Mouse (Mus musculus) CH12.LX (cell line): ENCODE results near the gene Tnik. TPM values are rescaled to one million over a fixed set of nuclear protein-coding genes. Genes with fewer than 3 reads are reported as not detected.

ENCODE experiments used
- DNase-seq: peaks from one replicate; pipeline ENCODE4 v3.0.0-alpha.2; 2013; ENCODE audit errors: extremely low read depth
- H3K27ac ChIP-seq: 2 replicates; pipeline ENCODE4 v1.5.1; 2012; ENCODE audit warnings: low read depth, mild to moderate bottlenecking, control low read depth, moderate library complexity; ENCODE audit not compliant: insufficient read depth
- H3K27me3 ChIP-seq: replicated peaks from 2 replicates; pipeline ENCODE3; 2012; ENCODE audit warnings: inconsistent platforms
- H3K36me3 ChIP-seq, 2 experiments: replicated peaks in 1 of 2; 2 replicates each; pipeline versions ENCODE3 to v1.6.1; 2012; ENCODE audit warnings: inconsistent platforms in 1 of 2, low read length in 1 of 2, mild to moderate bottlenecking in 1 of 2, mixed read lengths in 1 of 2, moderate library complexity in 1 of 2; ENCODE audit not compliant: control insufficient read depth in 1 of 2, insufficient read depth in 1 of 2
- H3K4me1 ChIP-seq, 2 experiments: 2 replicates each; pipeline ENCODE4 v1.6.1; 2012; ENCODE audit warnings: inconsistent platforms in 1 of 2, moderate library complexity in 1 of 2; ENCODE audit not compliant: insufficient read depth in 2 of 2, control insufficient read depth in 1 of 2
- H3K4me2 ChIP-seq: 2 replicates; pipeline ENCODE4 v1.6.1; 2012; ENCODE audit warnings: low read depth, mild to moderate bottlenecking, control low read depth; ENCODE audit not compliant: poor library complexity, insufficient read depth, severe bottlenecking
- H3K4me3 ChIP-seq, 3 experiments: fragments of 150-350 bp in 1 of 3; sonication (generic) in 1 of 3; replicated peaks in 1 of 3; 2 replicates each; pipeline versions ENCODE3 to v1.5.1; 2011 to 2012; ENCODE audit warnings: low read depth in 2 of 3, low read length in 2 of 3, mild to moderate bottlenecking in 2 of 3, moderate library complexity in 2 of 3, control low read depth in 1 of 3, improper control_type of control experiment in 1 of 3, inconsistent platforms in 1 of 3, mixed read lengths in 1 of 3; ENCODE audit not compliant: poor library complexity in 1 of 3
- H3K79me2 ChIP-seq: replicated peaks from 2 replicates; pipeline ENCODE4 v1.6.1; 2012; ENCODE audit warnings: mild to moderate bottlenecking, moderate library complexity; ENCODE audit not compliant: control insufficient read depth, poor library complexity, insufficient read depth, severe bottlenecking; ENCODE audit errors: extremely low read depth
- H3K9ac ChIP-seq: 2 replicates; pipeline ENCODE4 v1.6.1; 2012; ENCODE audit warnings: low read depth, mild to moderate bottlenecking, control low read depth, moderate library complexity; ENCODE audit not compliant: insufficient read depth
- H3K9me3 ChIP-seq: replicated peaks from 2 replicates; pipeline ENCODE3; 2012; ENCODE audit warnings: low read length, inconsistent platforms, mixed read lengths
- CTCF ChIP-seq, 2 experiments: IDR thresholded peaks in 1 of 2; conservative IDR thresholded peaks in 1 of 2; 2 replicates each; pipeline ENCODE4 v1.5.1; 2011 to 2012; ENCODE audit warnings: low read depth in 2 of 2, low read length in 2 of 2, improper control_type of control experiment in 1 of 2, inconsistent platforms in 1 of 2, mild to moderate bottlenecking in 1 of 2, moderate library complexity in 1 of 2
- ELF1 ChIP-seq: IDR thresholded peaks from 2 replicates; pipeline ENCODE4 v1.6.1; 2014; ENCODE audit warnings: low read depth, mild to moderate bottlenecking, inconsistent platforms, low read length, improper control_type of control experiment
- GABPA ChIP-seq: IDR thresholded peaks from 2 replicates; pipeline ENCODE4 v1.6.1; 2012; ENCODE audit warnings: low read depth, low read length, improper control_type of control experiment, inconsistent platforms; ENCODE audit not compliant: insufficient replicate concordance
- HCFC1 ChIP-seq: IDR thresholded peaks from 2 replicates; pipeline ENCODE4 v1.6.1; 2012; ENCODE audit warnings: low read depth, mild to moderate bottlenecking, inconsistent platforms, low read length, improper control_type of control experiment
- IRF4 ChIP-seq: IDR thresholded peaks from 2 replicates; pipeline ENCODE4 v1.6.1; 2014; ENCODE audit warnings: low read depth, mild to moderate bottlenecking, inconsistent platforms, low read length, improper control_type of control experiment
- JUN ChIP-seq: IDR thresholded peaks from 2 replicates; pipeline ENCODE4 v1.6.1; 2011; ENCODE audit warnings: low read depth, mild to moderate bottlenecking, low read length, improper control_type of control experiment, moderate library complexity; ENCODE audit not compliant: insufficient read depth
- JUND ChIP-seq: conservative IDR thresholded peaks from 2 replicates; pipeline ENCODE4 v1.6.1; 2011; ENCODE audit warnings: low read depth, low read length, improper control_type of control experiment
- MAFK ChIP-seq: IDR thresholded peaks from 2 replicates; pipeline ENCODE4 v1.6.1; 2011; ENCODE audit warnings: low read length, improper control_type of control experiment; ENCODE audit not compliant: insufficient replicate concordance
- MAX ChIP-seq: IDR thresholded peaks from 2 replicates; pipeline ENCODE4 v1.6.1; 2011; ENCODE audit warnings: low read length, improper control_type of control experiment
- NELFE ChIP-seq: IDR thresholded peaks from 2 replicates; pipeline ENCODE4 v1.6.1; 2011; ENCODE audit warnings: low read depth, low read length, improper control_type of control experiment
- NRF1 ChIP-seq: IDR thresholded peaks from 2 replicates; pipeline ENCODE4 v1.6.1; 2014; ENCODE audit warnings: low read depth, mild to moderate bottlenecking, inconsistent platforms, low read length, improper control_type of control experiment, moderate library complexity
- POLR2A ChIP-seq: IDR thresholded peaks from 2 replicates; pipeline ENCODE4 v1.6.1; 2011; ENCODE audit warnings: low read depth, mild to moderate bottlenecking, improper control_type of control experiment, low read length
- POLR2AphosphoS2 ChIP-seq: IDR thresholded peaks from 2 replicates; pipeline ENCODE4 v1.6.1; 2011; ENCODE audit warnings: low read depth, low read length, improper control_type of control experiment
- RAD21 ChIP-seq: IDR thresholded peaks from 2 replicates; pipeline ENCODE4 v1.6.1; 2011; ENCODE audit warnings: low read depth, mild to moderate bottlenecking, low read length, improper control_type of control experiment, moderate library complexity
- RCOR1 ChIP-seq: conservative IDR thresholded peaks from 2 replicates; pipeline ENCODE4 v1.6.1; 2012; ENCODE audit warnings: low read depth, mild to moderate bottlenecking, inconsistent platforms, low read length, improper control_type of control experiment
- SIN3A ChIP-seq: IDR thresholded peaks from 2 replicates; pipeline ENCODE4 v1.6.1; 2012; ENCODE audit warnings: low read length, improper control_type of control experiment, inconsistent platforms
- SMC3 ChIP-seq: IDR thresholded peaks from 2 replicates; pipeline ENCODE4 v1.6.1; 2011; ENCODE audit warnings: low read depth, low read length, improper control_type of control experiment
- TBP ChIP-seq: conservative IDR thresholded peaks from 2 replicates; pipeline ENCODE4 v1.6.1; 2011; ENCODE audit warnings: low read depth, low read length, improper control_type of control experiment
- TCF12 ChIP-seq: IDR thresholded peaks from 2 replicates; pipeline ENCODE4 v1.6.1; 2014; ENCODE audit warnings: low read depth, mild to moderate bottlenecking, inconsistent platforms, low read length, improper control_type of control experiment
- UBTF ChIP-seq: IDR thresholded peaks from 2 replicates; pipeline ENCODE4 v1.6.1; 2012; ENCODE audit warnings: low read depth, mild to moderate bottlenecking, inconsistent platforms, low read length, improper control_type of control experiment, moderate library complexity
- ZC3H11A ChIP-seq: IDR thresholded peaks from 2 replicates; pipeline ENCODE4 v1.6.1; 2012; ENCODE audit warnings: low read depth, mild to moderate bottlenecking, inconsistent platforms, low read length, improper control_type of control experiment
- ZMIZ1 ChIP-seq: IDR thresholded peaks from 2 replicates; pipeline ENCODE4 v1.6.1; 2012; ENCODE audit warnings: low read depth, mild to moderate bottlenecking, inconsistent platforms, low read length, improper control_type of control experiment
- ZNF384 ChIP-seq: IDR thresholded peaks from 2 replicates; pipeline ENCODE4 v1.6.1; 2012; ENCODE audit warnings: low read depth, low read length, improper control_type of control experiment, inconsistent platforms
- dilution Hi-C: fragments of 300-500 bp; cut with MboI; formaldehyde crosslinking; loops from 2 replicates; pipeline ENCODE4 v1.14.3; 2020; ENCODE audit warnings: low sequenced_read_pairs; ENCODE audit not compliant: extremely low pct_unique_long_range_greater_than_20kb, extremely low pct_ligation_motif_present
- in situ Hi-C: fragments of 300-500 bp; cut with MboI; formaldehyde crosslinking; loops from 3 replicates; pipeline ENCODE4 v1.14.3; 2019; ENCODE audit warnings: low sequenced_read_pairs, low pct_ligation_motif_present, low pct_unique_long_range_greater_than_20kb, mixed read lengths
- polyA plus RNA-seq: library from polyadenylated mRNA; unstranded; fragments of >175 nt; gene quantifications from 2 replicates; pipeline ENCODE4 v1.2.1, GENCODE M21; 2012; ENCODE audit warnings: low read depth; ENCODE audit not compliant: insufficient read length
- total RNA-seq, 2 experiments: library from RNA; depleted of rRNA; stranded (reverse); fragments of 300-350 nt in 1 of 2; fragments of >200 nt in 1 of 2; gene quantifications; 2 replicates each; pipeline ENCODE4 v1.2.3; 2012 to 2014

The Tnik gene
- total and polyA plus RNA-seq, 3 experiments, result 0.08 TPM; not detected in 2

GRCm38 (mm10) chr3:28523004-28523482 is 260.0 kb downstream of the Tnik start:
- no peak for DNase-seq
- H3K36me3 ChIP-seq, result no peaks in the 10 kb centered on the region
- no peaks in the 10 kb centered on the region for H3K79me2 ChIP-seq
- TF ChIP-seq SIN3A (no peak), SMC3 (no peak), GABPA (no peak), HCFC1 (no peak), RCOR1 (no peak), POLR2A (no peak)
- H3K4me1 ChIP-seq, result no peaks in the 10 kb centered on the region
- H3K27ac ChIP-seq, result no peak overlapping the region
- in situ Hi-C loops (no loop called here), dilution Hi-C loops (no loop called here)
- H3K4me3 ChIP-seq, result no peak overlapping the region
- H3K9me3 ChIP-seq, result peaks cover 43% of the 10 kb centered on the region
- H3K9ac ChIP-seq, result no peak overlapping the region
- no peak overlapping the region for H3K4me2 ChIP-seq
- no peaks in the 10 kb centered on the region for H3K27me3 ChIP-seq

GRCm38 (mm10) chr3:28523541-28524165 is 260.6 kb downstream of the Tnik start:
- Histone ChIP-seq H3K27ac (no peak overlapping the region), H3K9ac (no peak overlapping the region), H3K4me3 (no peak overlapping the region), H3K79me2 (no peaks in the 10 kb centered on the region), H3K27me3 (no peaks in the 10 kb centered on the region), H3K9me3 (peaks cover 47% of the 10 kb centered on the region), H3K4me1 (no peaks in the 10 kb centered on the region), H3K36me3 (no peaks in the 10 kb centered on the region), H3K4me2 (no peak overlapping the region)
- DNase-seq, result no peak
- TF ChIP-seq NELFE (no peak), IRF4 (no peak), UBTF (no peak), POLR2A (no peak)
- in situ Hi-C loops, result no loop called here
- dilution Hi-C loops, result no loop called here

GRCm38 (mm10) chr3:28524562-28524961 is 261.5 kb downstream of the Tnik start:
- in situ Hi-C loops (no loop called here), dilution Hi-C loops (no loop called here)
- Histone ChIP-seq H3K9me3 (peaks cover 49% of the 10 kb centered on the region), H3K79me2 (no peaks in the 10 kb centered on the region), H3K4me2 (no peak overlapping the region), H3K4me3 (no peak overlapping the region), H3K4me1 (no peaks in the 10 kb centered on the region), H3K36me3 (no peaks in the 10 kb centered on the region), H3K27me3 (no peaks in the 10 kb centered on the region), H3K27ac (no peak overlapping the region), H3K9ac (no peak overlapping the region)
- DNase-seq, result no peak
- no peak for TF ChIP-seq TCF12
- TF ChIP-seq JUN, result no peak
- no peak for TF ChIP-seq ZNF384
- no peak for TF ChIP-seq UBTF
- TF ChIP-seq ZMIZ1, result no peak
- TF ChIP-seq ZC3H11A, result no peak
- TF ChIP-seq SIN3A, result no peak
- no peak for TF ChIP-seq MAX
- no peak for TF ChIP-seq GABPA
- TF ChIP-seq TBP, result no peak
- no peak for TF ChIP-seq HCFC1
- no peak for TF ChIP-seq MAFK
- no peak for TF ChIP-seq SMC3
- TF ChIP-seq ELF1, result no peak
- no peak for TF ChIP-seq RAD21
- no peak for TF ChIP-seq CTCF (conservative IDR thresholded peaks at IDR 0.05 in 1 of 2, IDR thresholded peaks at IDR 0.05 in 1 of 2; ENCODE audit: low read depth in 2 of 2, low read length in 2 of 2)
- TF ChIP-seq POLR2AphosphoS2, result no peak
- TF ChIP-seq JUND, result no peak
- TF ChIP-seq NRF1, result no peak
- TF ChIP-seq, all 38 proteins: peak for 0
